Mouse (Mus musculus) liver, postnatal 0 days (tissue): ENCODE results near the gene Grm7.

ENCODE experiments used
- CTCF ChIP-seq: sonication (generic); IDR thresholded peaks from 2 replicates; pipeline ENCODE4 v1.5.1; 2016; ENCODE audit warnings: antibody characterized with exemption, low read depth
- EP300 ChIP-seq: IDR thresholded peaks from 2 replicates; pipeline ENCODE4 v1.6.1; 2016; ENCODE audit warnings: antibody characterized with exemption, low read depth, mild to moderate bottlenecking

- TF ChIP-seq CTCF (no peak), EP300 (no peak)
Measured at GRCm38 (mm10) chr6:111571471-111572088, 926.2 kb downstream of the Grm7 start.
